Mouse (Mus musculus): ENCODE results near the gene Efcab14. TPM values are rescaled to one million over a fixed set of nuclear protein-coding genes. Genes with fewer than 3 reads are reported as not detected.

The Efcab14 gene
- polyA plus RNA-seq, 1 experiment, result 11.1 TPM

DNA sequence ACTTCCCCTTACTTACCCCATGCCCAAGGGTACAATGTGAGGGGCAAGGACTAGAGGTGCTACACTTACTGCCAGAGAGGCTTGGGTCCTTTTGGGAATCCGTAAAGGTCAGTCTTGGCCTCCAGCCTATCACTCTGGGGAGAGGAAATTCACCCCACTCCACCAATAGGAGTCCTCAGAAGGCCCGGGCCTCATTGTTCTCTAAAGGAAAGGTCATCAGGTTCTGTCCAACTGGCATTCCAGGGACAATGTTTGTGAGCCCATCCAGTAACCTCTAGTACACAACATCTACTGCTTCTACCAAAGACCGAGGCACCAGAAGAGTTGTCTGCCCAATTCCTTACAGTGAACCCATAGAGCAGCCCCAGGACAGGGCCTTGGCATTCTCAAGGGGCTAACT lies 43.4 kb downstream of the Efcab14 start, which contains the start of gene Tex38:
Gene Tex38, minus strand, starts transcription at position 101 of the 400 bp plus-strand sequence.
- H3ac ChIP-seq (ENCODE audit: control insufficient read depth, insufficient read length), result no peak within 1 kb of the TSS
- no peak within 1 kb of the TSS for H3K4me2 ChIP-seq (ENCODE audit: low read depth)
- H3K79me2 ChIP-seq (ENCODE audit: control insufficient read depth, insufficient read depth), result no peaks in the 10 kb centered on the region
- no peak within 1 kb of the TSS for H3K4me3 ChIP-seq
- no peaks in the 10 kb centered on the region for H3K27me3 ChIP-seq (ENCODE audit: control insufficient read depth, insufficient read depth, insufficient read length)
- H3K36me3 ChIP-seq (ENCODE audit: control insufficient read depth, insufficient read depth), result no peaks in the 10 kb centered on the region
- TF ChIP-seq USF1 (IDR thresholded peaks at IDR 0.05; ENCODE audit: low read depth) (no peak), CEBPB (IDR thresholded peaks at IDR 0.05; ENCODE audit: insufficient read depth, poor library complexity, severe bottlenecking) (no peak), E2F4 (IDR thresholded peaks at IDR 0.05; ENCODE audit: insufficient read depth) (no peak), MYOG (IDR thresholded peaks at IDR 0.05; ENCODE audit: control insufficient read depth in 1 of 3, insufficient read depth in 1 of 3, insufficient read length in 2 of 3, low read depth in 2 of 3) (no peak), TCF3 (IDR thresholded peaks at IDR 0.05; ENCODE audit: insufficient read length, low read depth) (no peak), TCF12 (IDR thresholded peaks at IDR 0.05; ENCODE audit: insufficient read depth, poor library complexity, severe bottlenecking) (no peak), SRF (IDR thresholded peaks at IDR 0.05; ENCODE audit: control insufficient read depth, insufficient read length, low read depth) (no peak), REST (IDR thresholded peaks at IDR 0.05; ENCODE audit: insufficient read depth, insufficient read length) (no peak), MYOD1 (IDR thresholded peaks at IDR 0.05; ENCODE audit: control insufficient read depth in 1 of 3, insufficient read length in 2 of 3, low read depth in 2 of 3) (no peak), POLR2AphosphoS2 (IDR thresholded peaks at IDR 0.05; ENCODE audit: insufficient read length, low read depth) (no peak)

- H3ac ChIP-seq (ENCODE audit: control insufficient read depth, insufficient read length), result no peak overlapping the region
- H3K36me3 ChIP-seq (ENCODE audit: control insufficient read depth, insufficient read depth), result no peaks in the 10 kb centered on the region
- no peak overlapping the region for H3K4me2 ChIP-seq (ENCODE audit: low read depth)
- TF ChIP-seq MYOG (IDR thresholded peaks at IDR 0.05; ENCODE audit: control insufficient read depth in 1 of 3, insufficient read depth in 1 of 3, insufficient read length in 2 of 3, low read depth in 2 of 3) (no peak), REST (IDR thresholded peaks at IDR 0.05; ENCODE audit: insufficient read depth, insufficient read length) (no peak), SRF (IDR thresholded peaks at IDR 0.05; ENCODE audit: control insufficient read depth, insufficient read length, low read depth) (no peak), E2F4 (IDR thresholded peaks at IDR 0.05; ENCODE audit: insufficient read depth) (no peak), MAX (IDR thresholded peaks at IDR 0.05; ENCODE audit: low read depth) (no peak), TCF12 (IDR thresholded peaks at IDR 0.05; ENCODE audit: insufficient read depth, poor library complexity, severe bottlenecking) (no peak), MYOD1 (IDR thresholded peaks at IDR 0.05; ENCODE audit: control insufficient read depth in 1 of 3, insufficient read length in 2 of 3, low read depth in 2 of 3) (no peak), POLR2AphosphoS2 (IDR thresholded peaks at IDR 0.05; ENCODE audit: insufficient read length, low read depth) (no peak), USF1 (IDR thresholded peaks at IDR 0.05; ENCODE audit: low read depth) (no peak)
- no peaks in the 10 kb centered on the region for H3K79me2 ChIP-seq (ENCODE audit: control insufficient read depth, insufficient read depth)
- no peaks in the 10 kb centered on the region for H3K27me3 ChIP-seq (ENCODE audit: control insufficient read depth, insufficient read depth, insufficient read length)
- no peak overlapping the region for H3K4me3 ChIP-seq
Observed at GRCm38 (mm10) chr4:115782026-115782805, 44.7 kb downstream of the Efcab14 start.

DNA sequence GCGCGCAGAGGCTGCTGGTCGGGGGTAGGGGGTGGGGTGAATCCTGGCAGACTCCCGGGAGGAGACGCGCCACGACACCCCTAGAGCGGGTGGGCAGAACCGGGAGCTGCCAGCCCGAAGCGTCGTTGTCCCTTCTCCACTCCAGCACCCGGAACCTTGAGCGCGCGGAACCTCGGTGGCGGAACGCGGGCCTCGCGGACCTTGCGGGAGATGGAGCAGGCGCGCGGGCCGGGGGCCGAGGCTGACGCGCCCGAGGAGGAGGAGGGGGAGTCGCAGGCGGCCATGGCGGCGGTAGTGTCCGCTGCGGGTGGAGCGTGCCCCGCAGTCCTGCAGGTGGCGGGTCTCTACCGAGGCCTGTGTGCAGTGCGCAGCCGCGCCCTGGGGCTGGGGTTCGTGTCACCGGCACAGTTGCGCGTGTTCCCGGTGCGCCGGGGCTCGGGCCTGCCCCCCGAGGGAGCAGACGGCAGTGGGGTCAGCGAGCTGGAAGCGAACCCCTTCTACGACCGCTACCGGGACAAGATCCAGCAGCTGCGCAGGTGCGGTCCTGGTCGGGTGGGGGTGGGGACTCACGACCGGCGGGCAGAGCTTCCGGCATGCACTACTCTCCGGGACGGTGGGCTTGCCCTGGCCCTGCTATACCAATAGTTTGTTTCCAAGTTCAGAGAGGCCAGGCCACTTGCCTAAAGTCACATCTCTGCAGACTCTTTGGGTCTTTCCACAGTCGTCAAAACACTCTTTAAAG lies 47.4 kb downstream of the Efcab14 start, which contains the start of gene Atpaf1:
Gene Atpaf1, plus strand, starts transcription at position 44 of the 742 bp plus-strand sequence.
- Histone ChIP-seq H3K4me2 (ENCODE audit: low read depth) (peak within 1 kb of the TSS; percentile 90), H3K36me3 (ENCODE audit: control insufficient read depth, insufficient read depth) (peaks cover 12% of the 10 kb centered on the region), H3K79me2 (ENCODE audit: control insufficient read depth, insufficient read depth) (no peaks in the 10 kb centered on the region), H3ac (ENCODE audit: control insufficient read depth, insufficient read length) (peak within 1 kb of the TSS; percentile 79), H3K4me3 (peak within 1 kb of the TSS; percentile 43), H3K27me3 (ENCODE audit: control insufficient read depth, insufficient read depth, insufficient read length) (no peaks in the 10 kb centered on the region)
- no peak for TF ChIP-seq USF1 (IDR thresholded peaks at IDR 0.05; ENCODE audit: low read depth)
- TF ChIP-seq TCF12 (IDR thresholded peaks at IDR 0.05; ENCODE audit: insufficient read depth, poor library complexity, severe bottlenecking), result no peak
- peak in 1 of 3 experiments; percentile 50 for TF ChIP-seq MYOG (IDR thresholded peaks at IDR 0.05; ENCODE audit: control insufficient read depth in 1 of 3, insufficient read depth in 1 of 3, insufficient read length in 2 of 3, low read depth in 2 of 3)
- peak; percentile 49 for TF ChIP-seq POLR2AphosphoS2 (IDR thresholded peaks at IDR 0.05; ENCODE audit: insufficient read length, low read depth)
- TF ChIP-seq POLR2A (IDR thresholded peaks at IDR 0.05; ENCODE audit: insufficient read length, low read depth), result peak; percentile 87
- no peak for TF ChIP-seq CEBPB (IDR thresholded peaks at IDR 0.05; ENCODE audit: insufficient read depth, poor library complexity, severe bottlenecking)
- TF ChIP-seq MYOD1 (IDR thresholded peaks at IDR 0.05; ENCODE audit: control insufficient read depth in 1 of 3, insufficient read length in 2 of 3, low read depth in 2 of 3), result peak in 2 of 3 experiments; percentile 2 to 43
- no peak for TF ChIP-seq MAX (IDR thresholded peaks at IDR 0.05; ENCODE audit: low read depth)

GRCm38 (mm10) chr4:115785511-115786034 lies 48.0 kb downstream of the Efcab14 start:
- Histone ChIP-seq H3K4me3 (peak overlapping the region; percentile 43), H3K27me3 (ENCODE audit: control insufficient read depth, insufficient read depth, insufficient read length) (no peaks in the 10 kb centered on the region), H3ac (ENCODE audit: control insufficient read depth, insufficient read length) (peak overlapping the region; percentile 79), H3K4me2 (ENCODE audit: low read depth) (peak overlapping the region; percentile 90), H3K36me3 (ENCODE audit: control insufficient read depth, insufficient read depth) (peaks cover 16% of the 10 kb centered on the region), H3K79me2 (ENCODE audit: control insufficient read depth, insufficient read depth) (no peaks in the 10 kb centered on the region)
- TF ChIP-seq REST (IDR thresholded peaks at IDR 0.05; ENCODE audit: insufficient read depth, insufficient read length) (no peak), USF1 (IDR thresholded peaks at IDR 0.05; ENCODE audit: low read depth) (no peak), MYOG (IDR thresholded peaks at IDR 0.05; ENCODE audit: control insufficient read depth in 1 of 3, insufficient read depth in 1 of 3, insufficient read length in 2 of 3, low read depth in 2 of 3) (no peak), CEBPB (IDR thresholded peaks at IDR 0.05; ENCODE audit: insufficient read depth, poor library complexity, severe bottlenecking) (no peak), MAX (IDR thresholded peaks at IDR 0.05; ENCODE audit: low read depth) (no peak), MYOD1 (IDR thresholded peaks at IDR 0.05; ENCODE audit: control insufficient read depth in 1 of 3, insufficient read length in 2 of 3, low read depth in 2 of 3) (no peak), POLR2AphosphoS2 (IDR thresholded peaks at IDR 0.05; ENCODE audit: insufficient read length, low read depth) (no peak), TCF12 (IDR thresholded peaks at IDR 0.05; ENCODE audit: insufficient read depth, poor library complexity, severe bottlenecking) (no peak), E2F4 (IDR thresholded peaks at IDR 0.05; ENCODE audit: insufficient read depth) (no peak), TCF3 (IDR thresholded peaks at IDR 0.05; ENCODE audit: insufficient read length, low read depth) (no peak), POLR2A (IDR thresholded peaks at IDR 0.05; ENCODE audit: insufficient read length, low read depth) (no peak), SRF (IDR thresholded peaks at IDR 0.05; ENCODE audit: control insufficient read depth, insufficient read length, low read depth) (no peak)
